Mouse (Mus musculus): Measurements from ENCODE around the gene Lbhd2. TPM values are rescaled to one million over a fixed set of nuclear protein-coding genes. Genes with fewer than 3 reads are reported as not detected.
A peak's percentile ranks its signal among the peaks of the same experiment; 100 is the strongest.

Gene Lbhd2
- total and polyA plus RNA-seq, 3 experiments, result not detected

GRCm38 (mm10) chr12:111432097-111432496 is 25.5 kb downstream of the Lbhd2 start:
- DNase-seq (ENCODE audit: low read depth, low spot score), result peak; percentile 65
- peaks cover 0 to 27% of the 10 kb centered on the region in 2 experiments; a peak in 2 of 4 replicates for H3K36me3 ChIP-seq (ENCODE audit: control insufficient read depth in 1 of 2, insufficient read depth in 2 of 2, low read length in 2 of 2)
- H3K4me1 ChIP-seq (ENCODE audit: control insufficient read depth in 1 of 2, insufficient read depth in 2 of 2, low read length in 2 of 2), result peaks cover 18 to 50% of the 10 kb centered on the region in 2 experiments
- TF ChIP-seq MAZ (IDR thresholded peaks at IDR 0.05; ENCODE audit: low read depth, low read length), result 0 out of 2 replicates have a peak, but pooled peaks have one; percentile 15
- TF ChIP-seq TBP (IDR thresholded peaks at IDR 0.05; ENCODE audit: low read depth, low read length), result no peak
- H3K4me3 ChIP-seq (ENCODE audit: control insufficient read depth in 1 of 2, insufficient read depth in 1 of 2, low read depth in 2 of 2, low read length in 2 of 2), result no peak overlapping the region
- no peak overlapping the region for H3K9ac ChIP-seq (ENCODE audit: control insufficient read depth, low read depth, low read length, poor library complexity, severe bottlenecking)
- H3K27ac ChIP-seq (ENCODE audit: control insufficient read depth, low read depth, low read length), result no peak overlapping the region
- no peaks in the 10 kb centered on the region; the same call in 1 of the 2 replicates for H3K79me2 ChIP-seq (ENCODE audit: control insufficient read depth, insufficient read depth, low read length, poor library complexity)
- H3K27me3 ChIP-seq (ENCODE audit: control insufficient read depth in 1 of 2, insufficient read depth in 2 of 2, low read length in 2 of 2), result no peaks in the 10 kb centered on the region
- H3K9me3 ChIP-seq (replicated peaks; ENCODE audit: insufficient read depth, low read length), result no peaks in the 10 kb centered on the region

DNA sequence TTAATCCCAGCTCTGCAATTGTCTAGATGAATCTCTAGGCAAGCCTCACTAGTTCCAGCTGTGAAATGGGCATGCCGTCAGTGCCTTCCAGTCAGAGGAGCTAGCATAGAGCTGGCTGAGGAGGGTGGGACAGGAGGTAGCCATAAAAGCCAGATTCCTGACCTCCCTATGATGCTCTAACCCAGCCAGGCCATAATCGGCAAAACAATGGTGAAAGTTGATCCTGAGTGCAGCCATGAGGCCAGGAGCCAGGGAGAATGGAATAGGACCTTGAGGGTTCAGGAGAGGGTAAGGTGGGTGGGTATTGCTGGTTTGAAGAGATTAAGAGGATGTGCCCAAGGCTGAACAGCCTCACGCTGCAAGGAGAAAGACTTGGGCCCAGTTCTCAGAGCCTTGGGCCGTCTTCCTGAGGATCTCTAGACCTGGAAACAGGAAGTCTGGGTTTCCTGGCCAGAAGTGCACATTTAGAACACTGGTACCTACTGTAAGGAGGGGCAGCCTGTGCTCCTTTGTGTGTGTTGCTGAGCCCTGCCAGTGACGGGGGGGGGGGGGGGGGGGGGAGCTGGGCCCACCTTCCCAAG is 26.2 kb downstream of the Lbhd2 start:
- Histone ChIP-seq H3K4me3 (ENCODE audit: control insufficient read depth in 1 of 2, insufficient read depth in 1 of 2, low read depth in 2 of 2, low read length in 2 of 2) (no peak overlapping the region), H3K27ac (ENCODE audit: control insufficient read depth, low read depth, low read length) (no peak overlapping the region), H3K9ac (ENCODE audit: control insufficient read depth, low read depth, low read length, poor library complexity, severe bottlenecking) (no peak overlapping the region), H3K9me3 (replicated peaks; ENCODE audit: insufficient read depth, low read length) (no peaks in the 10 kb centered on the region), H3K27me3 (ENCODE audit: control insufficient read depth in 1 of 2, insufficient read depth in 2 of 2, low read length in 2 of 2) (no peaks in the 10 kb centered on the region), H3K36me3 (ENCODE audit: control insufficient read depth in 1 of 2, insufficient read depth in 2 of 2, low read length in 2 of 2) (peaks cover 0 to 33% of the 10 kb centered on the region in 2 experiments; a peak in 2 of 4 replicates), H3K4me1 (ENCODE audit: control insufficient read depth in 1 of 2, insufficient read depth in 2 of 2, low read length in 2 of 2) (peaks cover 24 to 58% of the 10 kb centered on the region in 2 experiments), H3K79me2 (ENCODE audit: control insufficient read depth, insufficient read depth, low read length, poor library complexity) (no peaks in the 10 kb centered on the region; the same call in 1 of the 2 replicates)
- DNase-seq (ENCODE audit: low read depth, low spot score), result peak; percentile 35
- TF ChIP-seq UBTF (IDR thresholded peaks at IDR 0.05; ENCODE audit: borderline replicate concordance, insufficient read depth, low read depth, low read length) (no peak), ZNF384 (IDR thresholded peaks at IDR 0.05; ENCODE audit: low read depth, low read length) (no peak), MYB (IDR thresholded peaks at IDR 0.05; ENCODE audit: low read depth, low read length) (no peak), BHLHE40 (IDR thresholded peaks at IDR 0.05; ENCODE audit: borderline replicate concordance, low read depth, low read length) (no peak), ZC3H11A (IDR thresholded peaks at IDR 0.05; ENCODE audit: low read depth, low read length) (no peak), NELFE (IDR thresholded peaks at IDR 0.05; ENCODE audit: low read depth, low read length) (no peak), ZKSCAN1 (IDR thresholded peaks at IDR 0.05; ENCODE audit: low read depth, low read length) (no peak), CHD1 (IDR thresholded peaks at IDR 0.05; ENCODE audit: low read depth, low read length) (no peak), KAT2A (conservative IDR thresholded peaks at IDR 0.05; ENCODE audit: low read depth, low read length) (no peak), TAL1 (IDR thresholded peaks at IDR 0.05; ENCODE audit: low read length) (no peak), MXI1 (IDR thresholded peaks at IDR 0.05; ENCODE audit: low read depth, low read length) (no peak), POLR2AphosphoS2 (IDR thresholded peaks at IDR 0.05; ENCODE audit: low read length) (no peak), TBP (IDR thresholded peaks at IDR 0.05; ENCODE audit: low read depth, low read length) (no peak), RAD21 (IDR thresholded peaks at IDR 0.05; ENCODE audit: low read depth, low read length) (no peak), GATA1 (IDR thresholded peaks at IDR 0.05; ENCODE audit: low read depth, low read length) (no peak), USF1 (IDR thresholded peaks at IDR 0.05; ENCODE audit: low read depth, low read length) (no peak), HCFC1 (IDR thresholded peaks at IDR 0.05; ENCODE audit: low read depth, low read length) (no peak)

Data from MEL (cell line).